Mouse (Mus musculus) thymus, postnatal 25 days (tissue): ENCODE measurements around the gene Gng8.

Experiments
- DNase-seq: peaks from one replicate; pipeline ENCODE4 v3.0.0; 2022

The Gng8 gene

GRCm38 (mm10) chr7:16876608-16877007 is 15.0 kb upstream of the Gng8 start:
- peak; percentile 29 for DNase-seq

- no peak for DNase-seq
Measured at GRCm38 (mm10) chr7:16877717-16878116, 13.9 kb upstream of the Gng8 start.

- DNase-seq = no peak
Measured at GRCm38 (mm10) chr7:16879796-16880547, 11.6 kb upstream of the Gng8 start.

- DNase-seq = no peak
Measured at GRCm38 (mm10) chr7:16880615-16881014, 11.0 kb upstream of the Gng8 start.

GRCm38 (mm10) chr7:16883162-16883561 is 8.4 kb upstream of the Gng8 start:
- no peak for DNase-seq

GRCm38 (mm10) chr7:16884334-16884733 is 7.3 kb upstream of the Gng8 start:
- DNase-seq = no peak

GRCm38 (mm10) chr7:16885271-16885776 is 6.3 kb upstream of the Gng8 start:
- no peak for DNase-seq

- DNase-seq = no peak
Measured at GRCm38 (mm10) chr7:16885905-16886304, 5.7 kb upstream of the Gng8 start.

- DNase-seq = no peak
Measured at GRCm38 (mm10) chr7:16890536-16890935, 1.1 kb upstream of the Gng8 start.

GRCm38 (mm10) chr7:16890944-16891343 is 642 bp upstream of the Gng8 start:
- DNase-seq = no peak

GRCm38 (mm10) chr7:16892352-16892730 is 755 bp downstream of the Gng8 start:
- DNase-seq = no peak

- no peak for DNase-seq
Measured at GRCm38 (mm10) chr7:16893612-16894011, 2.0 kb downstream of the Gng8 start.

- DNase-seq = no peak
Measured at GRCm38 (mm10) chr7:16894279-16894678, 2.7 kb downstream of the Gng8 start.

GRCm38 (mm10) chr7:16895000-16895399 is 3.4 kb downstream of the Gng8 start:
- DNase-seq = peak; percentile 74

- no peak for DNase-seq
Measured at GRCm38 (mm10) chr7:16895511-16895910, 3.9 kb downstream of the Gng8 start.

- no peak for DNase-seq
Measured at GRCm38 (mm10) chr7:16900526-16900925, 8.9 kb downstream of the Gng8 start.

GRCm38 (mm10) chr7:16903439-16903955 is 11.9 kb downstream of the Gng8 start:
- no peak for DNase-seq

GRCm38 (mm10) chr7:16904120-16904675 is 12.6 kb downstream of the Gng8 start:
- DNase-seq = no peak

GRCm38 (mm10) chr7:16905491-16906021 is 14.0 kb downstream of the Gng8 start:
- DNase-seq = no peak

- DNase-seq = peak; percentile 54
Measured at GRCm38 (mm10) chr7:16906281-16906680, 14.7 kb downstream of the Gng8 start, which contains the start of gene Ptgir. Gene Ptgir, plus strand, starts transcription at chr7:16906490.

GRCm38 (mm10) chr7:16906889-16907559 is 15.4 kb downstream of the Gng8 start:
- DNase-seq = no peak

GRCm38 (mm10) chr7:16907842-16908241 is 16.3 kb downstream of the Gng8 start:
- no peak for DNase-seq

GRCm38 (mm10) chr7:16908367-16908766 is 16.8 kb downstream of the Gng8 start:
- DNase-seq = no peak
